Mouse (Mus musculus): ENCODE results near the gene Sf3a1.

Gene Sf3a1

GRCm38 (mm10) chr11:4206563-4206962, 46.4 kb downstream of the Sf3a1 start:
- Histone ChIP-seq H3K27me3 (ENCODE audit: insufficient read depth, low read length) (no peaks in the 10 kb centered on the region), H3K9me3 (ENCODE audit: low read length) (no peaks in the 10 kb centered on the region), H3K36me3 (ENCODE audit: insufficient read depth, low read length) (peaks cover 81% of the 10 kb centered on the region), H3K4me3 (replicated peaks; ENCODE audit: low read length) (no peak overlapping the region), H3K4me1 (replicated peaks; ENCODE audit: low read depth, low read length) (peaks cover 9% of the 10 kb centered on the region)
- TF ChIP-seq POU5F1 (IDR thresholded peaks at IDR 0.05; ENCODE audit: borderline replicate concordance, low read length) (no peak), NANOG (IDR thresholded peaks at IDR 0.05; ENCODE audit: borderline replicate concordance, low read length) (no peak), CTCF (conservative IDR thresholded peaks at IDR 0.05; ENCODE audit: low read length) (no peak)

- Histone ChIP-seq H3K27me3 (ENCODE audit: insufficient read depth, low read length) (no peaks in the 10 kb centered on the region), H3K9me3 (ENCODE audit: low read length) (no peaks in the 10 kb centered on the region), H3K4me1 (replicated peaks; ENCODE audit: low read depth, low read length) (peaks cover 15% of the 10 kb centered on the region), H3K36me3 (ENCODE audit: insufficient read depth, low read length) (peaks cover 86% of the 10 kb centered on the region), H3K4me3 (replicated peaks; ENCODE audit: low read length) (no peak overlapping the region)
- TF ChIP-seq CTCF (conservative IDR thresholded peaks at IDR 0.05; ENCODE audit: low read length): no peak
- no peak for TF ChIP-seq NANOG (IDR thresholded peaks at IDR 0.05; ENCODE audit: borderline replicate concordance, low read length)
- TF ChIP-seq POU5F1 (IDR thresholded peaks at IDR 0.05; ENCODE audit: borderline replicate concordance, low read length): no peak
Measured at GRCm38 (mm10) chr11:4207655-4208054, 47.5 kb downstream of the Sf3a1 start.

GRCm38 (mm10) chr11:4209556-4209955, 49.4 kb downstream of the Sf3a1 start:
- TF ChIP-seq CTCF (conservative IDR thresholded peaks at IDR 0.05; ENCODE audit: low read length) (peak; percentile 45), POU5F1 (IDR thresholded peaks at IDR 0.05; ENCODE audit: borderline replicate concordance, low read length) (no peak)
- peaks cover 100% of the 10 kb centered on the region for H3K36me3 ChIP-seq (ENCODE audit: insufficient read depth, low read length)
- H3K9me3 ChIP-seq (ENCODE audit: low read length): no peaks in the 10 kb centered on the region
- no peaks in the 10 kb centered on the region for H3K27me3 ChIP-seq (ENCODE audit: insufficient read depth, low read length)
- no peak overlapping the region for H3K4me3 ChIP-seq (replicated peaks; ENCODE audit: low read length)
- H3K4me1 ChIP-seq (replicated peaks; ENCODE audit: low read depth, low read length): peaks cover 30% of the 10 kb centered on the region

- H3K4me3 ChIP-seq (replicated peaks; ENCODE audit: low read length): no peak overlapping the region
- no peaks in the 10 kb centered on the region for H3K9me3 ChIP-seq (ENCODE audit: low read length)
- H3K27me3 ChIP-seq (ENCODE audit: insufficient read depth, low read length): no peaks in the 10 kb centered on the region
- H3K4me1 ChIP-seq (replicated peaks; ENCODE audit: low read depth, low read length): peaks cover 42% of the 10 kb centered on the region
- TF ChIP-seq POU5F1 (IDR thresholded peaks at IDR 0.05; ENCODE audit: borderline replicate concordance, low read length) (no peak), CTCF (conservative IDR thresholded peaks at IDR 0.05; ENCODE audit: low read length) (no peak), NANOG (IDR thresholded peaks at IDR 0.05; ENCODE audit: borderline replicate concordance, low read length) (no peak)
- peaks cover 100% of the 10 kb centered on the region for H3K36me3 ChIP-seq (ENCODE audit: insufficient read depth, low read length)
Measured at GRCm38 (mm10) chr11:4210786-4211185, 50.6 kb downstream of the Sf3a1 start.

- no peaks in the 10 kb centered on the region for H3K27me3 ChIP-seq (ENCODE audit: insufficient read depth, low read length)
- TF ChIP-seq POU5F1 (IDR thresholded peaks at IDR 0.05; ENCODE audit: borderline replicate concordance, low read length): no peak
- peaks cover 62% of the 10 kb centered on the region for H3K4me1 ChIP-seq (replicated peaks; ENCODE audit: low read depth, low read length)
- H3K4me3 ChIP-seq (replicated peaks; ENCODE audit: low read length): peak overlapping the region; percentile 50
- H3K9me3 ChIP-seq (ENCODE audit: low read length): no peaks in the 10 kb centered on the region
- H3K36me3 ChIP-seq (ENCODE audit: insufficient read depth, low read length): peaks cover 89% of the 10 kb centered on the region
Measured at GRCm38 (mm10) chr11:4213107-4213506, 53.0 kb downstream of the Sf3a1 start.

GRCm38 (mm10) chr11:4214572-4214971, 54.4 kb downstream of the Sf3a1 start:
- TF ChIP-seq CTCF (conservative IDR thresholded peaks at IDR 0.05; ENCODE audit: low read length) (no peak), POU5F1 (IDR thresholded peaks at IDR 0.05; ENCODE audit: borderline replicate concordance, low read length) (no peak), NANOG (IDR thresholded peaks at IDR 0.05; ENCODE audit: borderline replicate concordance, low read length) (no peak)

GRCm38 (mm10) chr11:4215061-4215460, 54.9 kb downstream of the Sf3a1 start:
- TF ChIP-seq POU5F1 (IDR thresholded peaks at IDR 0.05; ENCODE audit: borderline replicate concordance, low read length) (no peak), NANOG (IDR thresholded peaks at IDR 0.05; ENCODE audit: borderline replicate concordance, low read length) (no peak)
- Histone ChIP-seq H3K27me3 (ENCODE audit: insufficient read depth, low read length) (no peaks in the 10 kb centered on the region), H3K4me1 (replicated peaks; ENCODE audit: low read depth, low read length) (peaks cover 76% of the 10 kb centered on the region), H3K4me3 (replicated peaks; ENCODE audit: low read length) (peak overlapping the region; percentile 21; the same call in 1 of the 2 replicates), H3K36me3 (ENCODE audit: insufficient read depth, low read length) (peaks cover 73% of the 10 kb centered on the region), H3K9me3 (ENCODE audit: low read length) (no peaks in the 10 kb centered on the region)

More at GRCm38 (mm10) chr11:4214572-4214971, 54.4 kb downstream of the Sf3a1 start:
- Histone ChIP-seq H3K4me3 (replicated peaks; ENCODE audit: low read length) (peak overlapping the region; percentile 21; the same call in 1 of the 2 replicates), H3K9me3 (ENCODE audit: low read length) (no peaks in the 10 kb centered on the region), H3K27me3 (ENCODE audit: insufficient read depth, low read length) (no peaks in the 10 kb centered on the region), H3K36me3 (ENCODE audit: insufficient read depth, low read length) (peaks cover 74% of the 10 kb centered on the region), H3K4me1 (replicated peaks; ENCODE audit: low read depth, low read length) (peaks cover 71% of the 10 kb centered on the region)

GRCm38 (mm10) chr11:4216248-4217000, 56.3 kb downstream of the Sf3a1 start:
- TF ChIP-seq POU5F1 (IDR thresholded peaks at IDR 0.05; ENCODE audit: borderline replicate concordance, low read length) (no peak), NANOG (IDR thresholded peaks at IDR 0.05; ENCODE audit: borderline replicate concordance, low read length) (no peak), CTCF (conservative IDR thresholded peaks at IDR 0.05; ENCODE audit: low read length) (no peak)
- H3K27me3 ChIP-seq (ENCODE audit: insufficient read depth, low read length): no peaks in the 10 kb centered on the region
- peak overlapping the region; percentile 90 for H3K4me3 ChIP-seq (replicated peaks; ENCODE audit: low read length)
- peaks cover 89% of the 10 kb centered on the region for H3K4me1 ChIP-seq (replicated peaks; ENCODE audit: low read depth, low read length)
- peaks cover 71% of the 10 kb centered on the region for H3K36me3 ChIP-seq (ENCODE audit: insufficient read depth, low read length)
- no peaks in the 10 kb centered on the region for H3K9me3 ChIP-seq (ENCODE audit: low read length)
